Mouse (Mus musculus): ENCODE measurements around the gene Lrmda. TPM values are rescaled to one million over a fixed set of nuclear protein-coding genes. Genes with fewer than 3 reads are reported as not detected.

Gene Lrmda
- polyA plus RNA-seq, 1 experiment = not detected

DNA sequence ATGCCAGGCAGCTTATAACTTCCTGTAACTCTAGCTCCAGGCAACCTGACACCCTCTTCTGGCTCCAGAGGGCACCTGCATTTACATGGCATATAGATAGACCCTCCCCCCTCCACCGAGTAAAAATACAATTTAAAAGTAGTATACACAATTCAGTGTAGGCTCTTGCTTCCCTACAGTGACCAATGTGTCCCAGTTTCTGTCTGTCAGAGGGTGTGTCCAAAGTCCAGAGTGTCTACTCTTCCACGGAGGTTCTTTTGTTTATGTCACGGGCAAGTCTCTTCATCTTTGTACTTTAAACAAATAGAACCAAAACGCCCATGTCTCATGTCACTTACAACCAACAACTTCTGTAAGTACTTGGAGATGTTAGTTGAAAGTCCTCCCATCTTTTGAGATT is 126.4 kb downstream of the Lrmda start:
- no peak overlapping the region for H3K27ac ChIP-seq (ENCODE audit: insufficient read depth, low read length)

GRCm38 (mm10) chr14:22146508-22147044 is 127.1 kb downstream of the Lrmda start:
- Histone ChIP-seq H3K4me1 (ENCODE audit: control insufficient read depth, insufficient read depth, low read length) (no peaks in the 10 kb centered on the region; the same call in 1 of the 2 replicates), H3K4me3 (ENCODE audit: insufficient read depth, low read length) (no peak overlapping the region), H3K27ac (ENCODE audit: insufficient read depth, low read length) (no peak overlapping the region)
- TF ChIP-seq POLR2A (IDR thresholded peaks at IDR 0.05; ENCODE audit: low read depth, low read length) = no peak

More for the DNA sequence above, 126.4 kb downstream of the Lrmda start:
- Histone ChIP-seq H3K4me1 (ENCODE audit: control insufficient read depth, insufficient read depth, low read length) (no peaks in the 10 kb centered on the region; the same call in 1 of the 2 replicates), H3K4me3 (ENCODE audit: insufficient read depth, low read length) (no peak overlapping the region)
- TF ChIP-seq CTCF (IDR thresholded peaks at IDR 0.05; ENCODE audit: borderline replicate concordance, insufficient read depth, low read length) (no peak), POLR2A (IDR thresholded peaks at IDR 0.05; ENCODE audit: low read depth, low read length) (no peak)

GRCm38 (mm10) chr14:22147341-22148024 is 128.0 kb downstream of the Lrmda start:
- TF ChIP-seq POLR2A (IDR thresholded peaks at IDR 0.05; ENCODE audit: low read depth, low read length) (no peak), CTCF (IDR thresholded peaks at IDR 0.05; ENCODE audit: borderline replicate concordance, insufficient read depth, low read length) (no peak)
- Histone ChIP-seq H3K4me1 (ENCODE audit: control insufficient read depth, insufficient read depth, low read length) (no peaks in the 10 kb centered on the region; the same call in 1 of the 2 replicates), H3K4me3 (ENCODE audit: insufficient read depth, low read length) (no peak overlapping the region), H3K27ac (ENCODE audit: insufficient read depth, low read length) (no peak overlapping the region)

- no peak overlapping the region for H3K4me3 ChIP-seq (ENCODE audit: insufficient read depth, low read length)
- H3K4me1 ChIP-seq (ENCODE audit: control insufficient read depth, insufficient read depth, low read length) = no peaks in the 10 kb centered on the region; the same call in 1 of the 2 replicates
These were observed 133.2 kb downstream of the Lrmda start for GRCm38 (mm10) chr14:22152701-22153100.

GRCm38 (mm10) chr14:22154096-22154495 is 134.6 kb downstream of the Lrmda start:
- H3K27ac ChIP-seq (ENCODE audit: insufficient read depth, low read length) = no peak overlapping the region
- TF ChIP-seq POLR2A (IDR thresholded peaks at IDR 0.05; ENCODE audit: low read depth, low read length) = no peak
- no peak for TF ChIP-seq CTCF (IDR thresholded peaks at IDR 0.05; ENCODE audit: borderline replicate concordance, insufficient read depth, low read length)
- no peak overlapping the region for H3K4me3 ChIP-seq (ENCODE audit: insufficient read depth, low read length)
- no peaks in the 10 kb centered on the region; the same call in 1 of the 2 replicates for H3K4me1 ChIP-seq (ENCODE audit: control insufficient read depth, insufficient read depth, low read length)

More at GRCm38 (mm10) chr14:22152701-22153100, 133.2 kb downstream of the Lrmda start:
- H3K27ac ChIP-seq (ENCODE audit: insufficient read depth, low read length) = no peak overlapping the region
- no peak for TF ChIP-seq POLR2A (IDR thresholded peaks at IDR 0.05; ENCODE audit: low read depth, low read length)

- TF ChIP-seq CTCF (IDR thresholded peaks at IDR 0.05; ENCODE audit: borderline replicate concordance, insufficient read depth, low read length) = no peak
- no peak for TF ChIP-seq POLR2A (IDR thresholded peaks at IDR 0.05; ENCODE audit: low read depth, low read length)
- Histone ChIP-seq H3K27ac (ENCODE audit: insufficient read depth, low read length) (no peak overlapping the region), H3K4me1 (ENCODE audit: control insufficient read depth, insufficient read depth, low read length) (no peaks in the 10 kb centered on the region; the same call in 1 of the 2 replicates), H3K4me3 (ENCODE audit: insufficient read depth, low read length) (no peak overlapping the region)
These were observed 135.5 kb downstream of the Lrmda start for GRCm38 (mm10) chr14:22155034-22155433.

GRCm38 (mm10) chr14:22155512-22156026 is 136.1 kb downstream of the Lrmda start:
- Histone ChIP-seq H3K4me1 (ENCODE audit: control insufficient read depth, insufficient read depth, low read length) (no peaks in the 10 kb centered on the region; the same call in 1 of the 2 replicates), H3K27ac (ENCODE audit: insufficient read depth, low read length) (no peak overlapping the region), H3K4me3 (ENCODE audit: insufficient read depth, low read length) (no peak overlapping the region)
- TF ChIP-seq CTCF (IDR thresholded peaks at IDR 0.05; ENCODE audit: borderline replicate concordance, insufficient read depth, low read length) (no peak), POLR2A (IDR thresholded peaks at IDR 0.05; ENCODE audit: low read depth, low read length) (no peak)

- Histone ChIP-seq H3K4me3 (ENCODE audit: insufficient read depth, low read length) (no peak overlapping the region), H3K27ac (ENCODE audit: insufficient read depth, low read length) (no peak overlapping the region), H3K4me1 (ENCODE audit: control insufficient read depth, insufficient read depth, low read length) (no peaks in the 10 kb centered on the region; the same call in none of the 2 replicates)
- TF ChIP-seq POLR2A (IDR thresholded peaks at IDR 0.05; ENCODE audit: low read depth, low read length) (no peak), CTCF (IDR thresholded peaks at IDR 0.05; ENCODE audit: borderline replicate concordance, insufficient read depth, low read length) (no peak)
These were observed 137.5 kb downstream of the Lrmda start for GRCm38 (mm10) chr14:22156991-22157390.

DNA sequence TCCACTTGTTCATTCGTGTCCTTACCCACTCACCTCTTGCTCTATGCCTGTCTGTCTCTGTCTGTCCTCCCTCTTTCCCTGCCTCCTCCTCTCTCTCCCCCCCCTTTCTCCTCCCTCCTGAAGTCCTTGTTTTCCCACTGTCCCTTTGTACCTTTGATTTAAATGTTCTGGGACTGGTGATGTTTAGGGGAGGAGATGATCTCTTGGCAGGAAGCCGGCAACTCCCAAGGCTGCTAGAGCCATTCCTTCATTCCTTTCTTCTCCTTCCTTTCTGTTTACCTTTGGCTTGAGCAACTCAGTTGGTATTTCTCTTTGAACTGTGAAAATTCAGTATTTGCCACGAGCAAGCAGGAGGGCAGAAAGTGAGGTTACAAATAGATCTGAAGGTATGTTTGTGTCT is 141.9 kb downstream of the Lrmda start:
- H3K4me3 ChIP-seq (ENCODE audit: insufficient read depth, low read length) = no peak overlapping the region
- TF ChIP-seq CTCF (IDR thresholded peaks at IDR 0.05; ENCODE audit: borderline replicate concordance, insufficient read depth, low read length) (no peak), POLR2A (IDR thresholded peaks at IDR 0.05; ENCODE audit: low read depth, low read length) (no peak)
- no peak overlapping the region for H3K27ac ChIP-seq (ENCODE audit: insufficient read depth, low read length)
- peaks cover 3% of the 10 kb centered on the region for H3K4me1 ChIP-seq (ENCODE audit: control insufficient read depth, insufficient read depth, low read length)

DNA sequence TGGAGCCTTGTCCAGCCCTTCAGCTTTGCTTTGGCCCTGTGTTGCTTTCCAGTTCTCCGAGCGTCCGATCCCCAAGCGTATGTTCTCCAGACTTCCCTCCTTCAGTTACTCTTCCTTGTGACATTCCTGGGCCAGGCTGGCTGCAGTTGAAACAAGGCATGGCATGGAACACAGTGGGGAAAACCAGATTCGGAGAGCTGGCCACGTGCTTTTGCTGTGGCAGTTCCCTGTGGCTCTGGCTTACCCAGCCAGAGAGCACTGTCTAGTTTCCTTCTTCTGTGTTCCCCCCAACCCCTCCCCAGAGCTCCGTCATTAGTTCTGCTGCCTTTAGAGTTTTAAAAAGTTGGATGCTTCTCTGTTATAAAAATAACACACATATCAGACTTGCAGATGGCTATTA is 147.8 kb downstream of the Lrmda start:
- TF ChIP-seq CTCF (IDR thresholded peaks at IDR 0.05; ENCODE audit: borderline replicate concordance, insufficient read depth, low read length) = no peak
- TF ChIP-seq POLR2A (IDR thresholded peaks at IDR 0.05; ENCODE audit: low read depth, low read length) = no peak
- H3K27ac ChIP-seq (ENCODE audit: insufficient read depth, low read length) = peak overlapping the region; percentile 4; the same call in 1 of the 2 replicates
- peaks cover 6% of the 10 kb centered on the region for H3K4me1 ChIP-seq (ENCODE audit: control insufficient read depth, insufficient read depth, low read length)
- H3K4me3 ChIP-seq (ENCODE audit: insufficient read depth, low read length) = no peak overlapping the region
